Mouse (Mus musculus): ENCODE measurements around the gene Slc38a8. TPM values are rescaled to one million over a fixed set of nuclear protein-coding genes. Genes with fewer than 3 reads are reported as not detected.

Gene Slc38a8
- polyA plus RNA-seq, 1 experiment from 2014 or later = not detected

GRCm38 (mm10) chr8:119511722-119512121 lies 10.2 kb upstream of the Slc38a8 start:
- WGBS (ENCODE audit: missing documents) = 98% methylated on average over 7 of the region's 7 CpGs
- Histone ChIP-seq H3K4me3 (ENCODE audit: inconsistent target) (no peak overlapping the region), H3K36me3 (ENCODE audit: inconsistent target) (peaks cover 92% of the 10 kb centered on the region), H3K27ac (no peak overlapping the region), H3K79me2 (ENCODE audit: inconsistent target) (no peaks in the 10 kb centered on the region)

GRCm38 (mm10) chr8:119510471-119510870 lies 9.0 kb upstream of the Slc38a8 start:
- no peaks in the 10 kb centered on the region for H3K79me2 ChIP-seq (ENCODE audit: inconsistent target)
- WGBS (ENCODE audit: missing documents) = 91% methylated on average over 9 of the region's 9 CpGs
- peaks cover 80% of the 10 kb centered on the region for H3K36me3 ChIP-seq (ENCODE audit: inconsistent target)

GRCm38 (mm10) chr8:119506106-119506505 lies 4.6 kb upstream of the Slc38a8 start:
- WGBS (ENCODE audit: missing documents) = 49% methylated on average over 8 of the region's 8 CpGs

More at GRCm38 (mm10) chr8:119510471-119510870, 9.0 kb upstream of the Slc38a8 start:
- no peak overlapping the region for H3K27ac ChIP-seq
- H3K4me3 ChIP-seq (ENCODE audit: inconsistent target) = no peak overlapping the region

GRCm38 (mm10) chr8:119505488-119505887 lies 4.0 kb upstream of the Slc38a8 start:
- Histone ChIP-seq H3K4me3 (ENCODE audit: inconsistent target) (no peak overlapping the region), H3K79me2 (ENCODE audit: inconsistent target) (no peaks in the 10 kb centered on the region), H3K27ac (no peak overlapping the region), H3K36me3 (ENCODE audit: inconsistent target) (peaks cover 32% of the 10 kb centered on the region)
- WGBS (ENCODE audit: missing documents) = 88% methylated on average over 9 of the region's 9 CpGs

More at GRCm38 (mm10) chr8:119506106-119506505, 4.6 kb upstream of the Slc38a8 start:
- peaks cover 36% of the 10 kb centered on the region for H3K36me3 ChIP-seq (ENCODE audit: inconsistent target)
- no peak overlapping the region for H3K27ac ChIP-seq
- no peaks in the 10 kb centered on the region for H3K79me2 ChIP-seq (ENCODE audit: inconsistent target)
- no peak overlapping the region for H3K4me3 ChIP-seq (ENCODE audit: inconsistent target)

- no peaks in the 10 kb centered on the region for H3K79me2 ChIP-seq (ENCODE audit: inconsistent target)
- no peak overlapping the region for H3K27ac ChIP-seq
- 83% methylated on average over 10 of the region's 10 CpGs for WGBS (ENCODE audit: missing documents)
- peaks cover 10% of the 10 kb centered on the region; the same call in 1 of the 2 replicates for H3K36me3 ChIP-seq (ENCODE audit: inconsistent target)
- no peak overlapping the region for H3K4me3 ChIP-seq (ENCODE audit: inconsistent target)
These were observed 1.8 kb upstream of the Slc38a8 start for GRCm38 (mm10) chr8:119503191-119503767.

- Histone ChIP-seq H3K36me3 (ENCODE audit: inconsistent target) (0 out of 2 replicates have a peak, but pooled peaks cover under 1% of the 10 kb centered on the region), H3K4me3 (ENCODE audit: inconsistent target) (no peak overlapping the region), H3K79me2 (ENCODE audit: inconsistent target) (no peaks in the 10 kb centered on the region), H3K27ac (no peak overlapping the region)
- 49% methylated on average over 4 of the region's 4 CpGs for WGBS (ENCODE audit: missing documents)
These were observed 613 bp upstream of the Slc38a8 start for GRCm38 (mm10) chr8:119502111-119502510.

GRCm38 (mm10) chr8:119499836-119500235 lies 1.7 kb downstream of the Slc38a8 start:
- 83% methylated on average over 2 of the region's 2 CpGs for WGBS (ENCODE audit: missing documents)
- H3K79me2 ChIP-seq (ENCODE audit: inconsistent target) = no peaks in the 10 kb centered on the region
- H3K36me3 ChIP-seq (ENCODE audit: inconsistent target) = no peaks in the 10 kb centered on the region
- no peak overlapping the region for H3K27ac ChIP-seq
- no peak overlapping the region for H3K4me3 ChIP-seq (ENCODE audit: inconsistent target)

GRCm38 (mm10) chr8:119496848-119497247 lies 4.7 kb downstream of the Slc38a8 start:
- no peaks in the 10 kb centered on the region for H3K36me3 ChIP-seq (ENCODE audit: inconsistent target)
- no peaks in the 10 kb centered on the region for H3K79me2 ChIP-seq (ENCODE audit: inconsistent target)
- WGBS (ENCODE audit: missing documents) = 22% methylated on average over 6 of the region's 6 CpGs
- H3K4me3 ChIP-seq (ENCODE audit: inconsistent target) = no peak overlapping the region
- H3K27ac ChIP-seq = no peak overlapping the region

- 86% methylated on average over 7 of the region's 7 CpGs for WGBS (ENCODE audit: missing documents)
These were observed 14.4 kb downstream of the Slc38a8 start for GRCm38 (mm10) chr8:119487093-119487492.

GRCm38 (mm10) chr8:119484145-119484896 lies 17.2 kb downstream of the Slc38a8 start:
- 82% methylated on average over 11 of the region's 11 CpGs for WGBS (ENCODE audit: missing documents)

More at GRCm38 (mm10) chr8:119487093-119487492, 14.4 kb downstream of the Slc38a8 start:
- no peak overlapping the region for H3K4me3 ChIP-seq (ENCODE audit: inconsistent target)
- no peak overlapping the region for H3K27ac ChIP-seq
- no peaks in the 10 kb centered on the region for H3K79me2 ChIP-seq (ENCODE audit: inconsistent target)
- no peaks in the 10 kb centered on the region for H3K36me3 ChIP-seq (ENCODE audit: inconsistent target)

GRCm38 (mm10) chr8:119478684-119479083 lies 22.8 kb downstream of the Slc38a8 start:
- H3K36me3 ChIP-seq (ENCODE audit: inconsistent target) = no peaks in the 10 kb centered on the region
- 34% methylated on average over 5 of the region's 5 CpGs for WGBS (ENCODE audit: missing documents)
- H3K27ac ChIP-seq = no peak overlapping the region
- no peak overlapping the region for H3K4me3 ChIP-seq (ENCODE audit: inconsistent target)
- no peaks in the 10 kb centered on the region for H3K79me2 ChIP-seq (ENCODE audit: inconsistent target)

More at GRCm38 (mm10) chr8:119484145-119484896, 17.2 kb downstream of the Slc38a8 start:
- no peaks in the 10 kb centered on the region for H3K79me2 ChIP-seq (ENCODE audit: inconsistent target)
- H3K36me3 ChIP-seq (ENCODE audit: inconsistent target) = no peaks in the 10 kb centered on the region
- no peak overlapping the region for H3K27ac ChIP-seq
- H3K4me3 ChIP-seq (ENCODE audit: inconsistent target) = no peak overlapping the region

- no peak overlapping the region for H3K4me3 ChIP-seq (ENCODE audit: inconsistent target)
- H3K79me2 ChIP-seq (ENCODE audit: inconsistent target) = no peaks in the 10 kb centered on the region
- no peaks in the 10 kb centered on the region for H3K36me3 ChIP-seq (ENCODE audit: inconsistent target)
- no peak overlapping the region for H3K27ac ChIP-seq
- WGBS (ENCODE audit: missing documents) = 89% methylated on average over 8 of the region's 8 CpGs
These were observed 33.4 kb downstream of the Slc38a8 start for GRCm38 (mm10) chr8:119468091-119468490.

- no peaks in the 10 kb centered on the region for H3K36me3 ChIP-seq (ENCODE audit: inconsistent target)
- H3K79me2 ChIP-seq (ENCODE audit: inconsistent target) = no peaks in the 10 kb centered on the region
- 80% methylated on average over 10 of the region's 10 CpGs for WGBS (ENCODE audit: missing documents)
- no peak overlapping the region for H3K4me3 ChIP-seq (ENCODE audit: inconsistent target)
- no peak overlapping the region for H3K27ac ChIP-seq
These were observed 34.7 kb downstream of the Slc38a8 start for GRCm38 (mm10) chr8:119466794-119467193.

GRCm38 (mm10) chr8:119466105-119466504 lies 35.4 kb downstream of the Slc38a8 start:
- Histone ChIP-seq H3K79me2 (ENCODE audit: inconsistent target) (no peaks in the 10 kb centered on the region), H3K36me3 (ENCODE audit: inconsistent target) (no peaks in the 10 kb centered on the region), H3K27ac (no peak overlapping the region), H3K4me3 (ENCODE audit: inconsistent target) (no peak overlapping the region)
- WGBS (ENCODE audit: missing documents) = 12% methylated on average over 18 of the region's 18 CpGs

- 85% methylated on average over 7 of the region's 7 CpGs for WGBS (ENCODE audit: missing documents)
- no peaks in the 10 kb centered on the region for H3K79me2 ChIP-seq (ENCODE audit: inconsistent target)
These were observed 37.8 kb downstream of the Slc38a8 start for GRCm38 (mm10) chr8:119463709-119464108.

More at GRCm38 (mm10) chr8:119463709-119464108, 37.8 kb downstream of the Slc38a8 start:
- Histone ChIP-seq H3K4me3 (ENCODE audit: inconsistent target) (no peak overlapping the region), H3K27ac (no peak overlapping the region), H3K36me3 (ENCODE audit: inconsistent target) (no peaks in the 10 kb centered on the region)

Data from macrophage (primary cell).